Mouse (Mus musculus) lung, embryonic 16.5 days (tissue): ENCODE measurements around the gene Smg7. TPM values are rescaled to one million over a fixed set of nuclear protein-coding genes. Genes with fewer than 3 reads are reported as not detected.
"Not testable (repeated sequence)": the region's sequence is repeated elsewhere in the genome, so short reads cannot be mapped to it uniquely, and the experiment has no call there.

Source experiments
- ATAC-seq: fragments of 200-750 bp; cut with Nextera tagmentation; 2 replicates; pipeline ENCODE4 v1.8.0; 2017; ENCODE audit warnings: low read depth, mild to moderate bottlenecking, moderate library complexity
- H3K27ac ChIP-seq: fragments of 300-500 bp; sonication (generic); 2 replicates; pipeline ENCODE4 v1.5.1; 2014; ENCODE audit warnings: mild to moderate bottlenecking, control low read depth, low read length
- H3K27me3 ChIP-seq: fragments of 300-500 bp; sonication (generic); 2 replicates; pipeline ENCODE4 v1.6.1; 2014; ENCODE audit warnings: low read depth, low read length, mixed read lengths; ENCODE audit not compliant: control insufficient read depth, insufficient read depth
- H3K36me3 ChIP-seq: fragments of 300-500 bp; sonication (generic); 2 replicates; pipeline ENCODE4 v1.6.1; 2014; ENCODE audit warnings: low read length; ENCODE audit not compliant: control insufficient read depth, insufficient read depth
- H3K4me1 ChIP-seq: fragments of 300-500 bp; sonication (generic); replicated peaks from 2 replicates; pipeline ENCODE4 v1.6.1; 2014; ENCODE audit warnings: low read length, mixed read lengths; ENCODE audit not compliant: control insufficient read depth, insufficient read depth
- H3K4me2 ChIP-seq: fragments of 300-500 bp; sonication (generic); 2 replicates; pipeline ENCODE4 v1.6.1; 2014; ENCODE audit warnings: low read depth, low read length, control low read depth
- H3K4me3 ChIP-seq: fragments of 300-500 bp; sonication (generic); 2 replicates; pipeline ENCODE4 v1.5.1; 2014; ENCODE audit warnings: mild to moderate bottlenecking, low read length, control low read depth
- H3K9ac ChIP-seq: fragments of 300-500 bp; sonication (generic); 2 replicates; pipeline ENCODE4 v1.6.1; 2014; ENCODE audit warnings: low read length, control low read depth
- H3K9me3 ChIP-seq: fragments of 300-500 bp; sonication (generic); 2 replicates; pipeline ENCODE4 v1.6.1; 2016; ENCODE audit warnings: low read length; ENCODE audit not compliant: control insufficient read depth
- WGBS: fragments of 180-500 bp; shearing (Covaris S2); extraction: QIAGEN DNeasy Blood & Tissue Kit; methylation state at CpG from one replicate; pipeline ENCODE4 v1.1.7; 2014; 5-methylcytosine and 5-hydroxymethylcytosine counted together
- polyA plus RNA-seq: library from polyadenylated mRNA; unstranded; fragments of >200 nt; fragmentation: Nextera tagmentation; extraction: Ambion mirVana; gene quantifications from 2 replicates; pipeline ENCODE4 v1.2.1, GENCODE M21; 2015

Gene Smg7
- polyA plus RNA-seq, 1 experiment from 2014 or later, result 27.8 TPM

DNA sequence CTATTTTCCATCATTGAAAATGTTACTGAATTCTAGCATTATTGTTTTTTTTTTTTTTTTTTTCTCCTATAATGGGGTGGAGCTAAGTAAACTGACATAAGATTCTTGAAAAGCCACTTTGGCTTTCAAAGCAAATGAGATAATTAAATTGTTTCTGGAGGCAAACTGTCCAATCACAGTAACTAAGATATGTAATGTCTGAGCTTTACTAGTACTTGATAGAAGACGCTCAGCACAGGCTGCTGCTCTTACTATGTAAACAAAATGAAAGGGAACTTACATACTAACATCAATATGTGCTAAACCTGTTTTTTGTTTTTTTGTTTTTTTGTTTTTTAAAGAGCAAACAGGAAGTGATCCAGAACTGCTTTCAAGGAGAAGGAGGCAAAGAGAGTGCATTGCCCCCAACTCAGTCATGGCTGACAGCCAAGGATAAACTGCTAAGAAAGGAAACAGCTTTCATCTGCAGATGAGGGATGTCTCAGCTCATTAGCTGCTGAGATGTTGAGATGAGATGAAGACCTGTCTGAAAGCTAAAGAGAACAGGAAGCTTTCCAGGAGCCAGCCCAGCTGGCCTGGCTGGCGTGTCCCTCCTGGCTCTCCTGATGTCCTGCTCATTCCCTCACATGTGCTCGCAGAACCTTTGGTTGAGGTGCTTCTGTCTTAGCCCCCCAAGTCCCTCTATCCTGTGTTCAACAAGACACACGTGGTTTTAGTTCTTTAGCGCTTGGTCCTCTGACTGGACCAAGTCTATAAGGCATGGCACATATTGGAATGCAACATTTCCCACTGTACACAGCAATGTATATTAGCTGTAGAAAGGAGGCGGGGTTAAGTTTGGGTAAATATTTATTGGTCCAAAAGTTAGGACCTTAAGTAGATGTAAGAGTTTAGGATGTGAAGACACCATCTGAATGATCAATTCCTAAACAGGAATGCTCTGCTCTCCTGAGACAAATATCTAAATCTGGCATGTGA lies 11.3 kb upstream of the Smg7 start:
- WGBS, result 34% methylated on average over 6 of the region's 6 CpGs
- Histone ChIP-seq H3K4me1 (peaks cover 10% of the 10 kb centered on the region), H3K9ac (no peak overlapping the region), H3K36me3 (no peaks in the 10 kb centered on the region), H3K4me3 (no peak overlapping the region), H3K9me3 (no peaks in the 10 kb centered on the region), H3K27me3 (no peaks in the 10 kb centered on the region), H3K27ac (peak overlapping the region; percentile 73), H3K4me2 (peak overlapping the region; percentile 21; the same call in 1 of the 2 replicates)
- peak; percentile 82 for ATAC-seq

DNA sequence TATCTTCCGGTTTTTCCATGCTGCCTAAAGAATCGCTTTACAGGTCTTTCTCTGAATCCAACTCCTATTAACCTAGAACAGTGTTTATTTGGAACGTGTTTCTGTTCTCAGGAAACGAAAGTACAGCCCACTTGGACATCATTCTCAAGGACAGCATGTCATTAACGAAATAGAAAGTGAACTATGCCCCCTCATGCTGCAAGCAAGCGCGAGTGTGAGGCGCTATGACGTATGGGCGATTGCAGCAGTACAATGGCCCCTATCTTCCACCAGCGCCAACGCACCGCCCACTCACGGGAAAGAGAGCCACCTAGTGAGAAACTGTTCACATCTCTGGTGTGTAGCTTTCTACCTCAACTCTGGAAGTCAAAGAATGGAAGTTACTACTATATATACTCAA lies 2.0 kb upstream of the Smg7 start:
- ATAC-seq, result peak; percentile 30
- under 1% methylated on average over 14 of the region's 14 CpGs for WGBS
- no peak overlapping the region for H3K27ac ChIP-seq

DNA sequence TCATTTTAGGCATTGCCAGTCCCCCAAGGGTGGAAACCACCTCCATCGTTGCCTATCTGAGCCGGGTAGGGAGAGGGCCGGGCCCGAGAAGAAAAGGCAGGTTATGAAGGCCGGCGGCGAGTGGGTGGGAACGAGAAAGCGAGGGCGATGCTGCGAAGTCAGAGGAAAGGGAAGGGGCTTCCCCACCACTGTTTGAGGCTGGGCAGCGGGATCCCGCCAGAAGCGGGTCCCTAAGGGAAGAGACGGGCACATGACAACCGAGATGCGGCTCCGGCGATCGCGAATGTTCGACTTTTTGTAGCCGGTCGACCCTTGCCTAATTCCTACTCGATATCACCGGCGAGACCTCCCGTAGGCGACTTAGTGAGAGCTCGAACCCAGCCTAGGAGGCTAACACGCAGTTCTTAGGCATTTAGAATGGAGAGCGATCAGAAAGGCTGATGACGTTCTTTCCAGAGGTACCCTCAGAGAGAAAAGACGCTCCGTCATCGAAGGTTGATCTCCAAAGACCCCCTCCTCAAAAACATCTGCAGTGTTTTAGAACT lies 1.2 kb upstream of the Smg7 start:
- under 1% methylated on average over 36 of the region's 36 CpGs for WGBS

More for the DNA sequence above, 2.0 kb upstream of the Smg7 start:
- Histone ChIP-seq H3K4me2 (peak overlapping the region; percentile 64), H3K4me3 (peak overlapping the region; percentile 50), H3K36me3 (no peaks in the 10 kb centered on the region), H3K9ac (peak overlapping the region; percentile 41; the same call in 1 of the 2 replicates), H3K27me3 (no peaks in the 10 kb centered on the region), H3K9me3 (no peaks in the 10 kb centered on the region), H3K4me1 (peaks cover 8% of the 10 kb centered on the region)

DNA sequence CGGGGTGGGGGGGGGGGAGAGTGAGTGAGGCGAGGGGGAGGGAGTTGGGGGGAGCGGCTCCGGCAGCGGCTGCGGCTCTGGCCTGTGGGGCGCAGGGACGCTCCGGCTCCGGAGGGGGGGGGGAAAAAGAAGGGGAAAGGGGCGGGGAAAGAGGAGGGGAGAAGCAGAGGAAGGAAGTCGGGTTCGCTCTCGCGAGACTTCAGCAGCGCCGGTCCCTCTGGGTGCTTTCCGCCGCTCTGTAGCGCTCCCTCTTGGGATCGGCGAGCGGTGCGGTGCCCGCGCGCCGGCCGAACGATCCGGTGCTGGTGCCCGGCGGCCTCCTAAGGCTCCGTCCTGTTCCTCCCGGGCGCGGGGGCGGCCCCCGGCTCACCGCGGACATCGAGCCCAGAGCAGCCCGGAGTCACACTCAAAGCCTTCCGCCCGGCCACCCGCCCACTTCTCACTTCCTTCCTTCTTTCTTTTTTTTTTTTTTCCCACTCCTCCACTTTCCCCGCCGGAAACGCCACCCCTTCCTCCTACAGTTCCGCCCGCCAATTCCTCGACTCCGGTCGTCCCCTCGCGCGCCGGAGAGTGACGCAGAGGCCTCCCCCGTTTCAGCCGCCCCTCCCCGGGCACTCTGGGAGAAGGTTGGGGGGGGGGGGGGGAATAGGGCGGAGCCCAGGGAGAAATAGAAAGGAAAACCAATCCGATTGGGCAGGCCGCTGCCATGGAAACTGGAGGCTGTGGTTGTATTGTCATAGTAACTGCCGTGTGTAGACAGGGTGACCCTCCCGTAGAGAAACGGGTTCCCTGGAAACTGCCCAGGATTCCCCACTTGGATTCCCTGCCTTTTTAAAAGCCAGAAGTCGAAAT lies 445 bp upstream of the Smg7 start:
- Histone ChIP-seq H3K36me3 (no peaks in the 10 kb centered on the region), H3K9me3 (no peaks in the 10 kb centered on the region), H3K27ac (peak overlapping the region; percentile 100), H3K4me2 (peak overlapping the region; percentile 96), H3K4me3 (peak overlapping the region; percentile 92), H3K4me1 (peaks cover 8% of the 10 kb centered on the region), H3K27me3 (no peaks in the 10 kb centered on the region), H3K9ac (peak overlapping the region; percentile 97)
- under 1% methylated on average over 48 of the region's 69 CpGs for WGBS
- peak; percentile 89 for ATAC-seq

More for the DNA sequence above, 1.2 kb upstream of the Smg7 start:
- Histone ChIP-seq H3K9ac (peak overlapping the region; percentile 97), H3K27ac (peak overlapping the region; percentile 100), H3K36me3 (no peaks in the 10 kb centered on the region), H3K27me3 (no peaks in the 10 kb centered on the region), H3K4me3 (peak overlapping the region; percentile 92), H3K4me1 (peaks cover 8% of the 10 kb centered on the region), H3K4me2 (peak overlapping the region; percentile 96), H3K9me3 (no peaks in the 10 kb centered on the region)
- ATAC-seq, result 0 out of 2 replicates have a peak, but pooled peaks have one; percentile 5

DNA sequence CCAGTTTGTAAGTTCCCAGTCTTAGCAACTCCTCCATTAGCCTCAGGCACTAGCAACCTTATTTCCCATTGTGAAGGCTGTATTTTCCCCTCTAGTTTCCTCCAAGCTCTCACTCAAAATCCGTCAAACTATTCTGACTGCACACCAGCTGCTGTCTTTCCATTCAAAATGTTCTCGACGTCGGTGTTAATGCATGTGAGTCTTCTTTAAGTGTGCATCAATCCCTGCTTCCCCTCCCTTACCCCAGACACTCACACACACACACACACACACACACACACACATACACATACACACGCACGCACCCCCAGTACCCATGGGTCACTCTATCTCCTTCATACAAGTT lies 1.1 kb downstream of the Smg7 start:
- H3K4me3 ChIP-seq, result peak overlapping the region; percentile 92
- H3K27ac ChIP-seq, result no peak overlapping the region
- H3K27me3 ChIP-seq, result no peaks in the 10 kb centered on the region
- no peaks in the 10 kb centered on the region for H3K36me3 ChIP-seq
- no peaks in the 10 kb centered on the region for H3K9me3 ChIP-seq
- no peak for ATAC-seq
- under 1% methylated on average over 6 of the region's 6 CpGs for WGBS
- H3K4me2 ChIP-seq, result peak overlapping the region; percentile 75
- H3K4me1 ChIP-seq, result peaks cover 8% of the 10 kb centered on the region
- peak overlapping the region; percentile 97 for H3K9ac ChIP-seq

DNA sequence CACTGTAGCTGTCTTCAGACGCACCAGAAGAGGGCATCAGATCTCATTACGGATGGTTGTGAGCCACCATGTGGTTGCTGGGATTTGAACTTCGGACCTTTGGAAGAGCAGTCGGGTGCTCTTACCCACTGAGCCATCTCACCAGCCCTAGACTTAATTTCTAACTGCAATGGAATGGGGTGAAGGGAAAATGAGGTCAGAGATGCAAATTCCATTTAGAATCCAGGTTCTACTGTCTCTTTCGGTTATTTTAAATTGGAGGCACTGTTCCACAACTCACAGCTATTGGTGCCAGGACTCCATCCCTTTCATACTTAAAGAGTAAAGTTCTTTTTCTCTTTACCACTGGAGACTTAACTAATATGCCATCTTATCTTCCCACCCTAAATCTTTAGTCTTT lies 14.4 kb downstream of the Smg7 start:
- H3K27me3 ChIP-seq, H3K9ac ChIP-seq, H3K9me3 ChIP-seq, H3K36me3 ChIP-seq, H3K27ac ChIP-seq, ATAC-seq, H3K4me1 ChIP-seq, H3K4me2 ChIP-seq, H3K4me3 ChIP-seq: not testable (repeated sequence)
- WGBS, result 89% methylated on average over 3 of the region's 5 CpGs

DNA sequence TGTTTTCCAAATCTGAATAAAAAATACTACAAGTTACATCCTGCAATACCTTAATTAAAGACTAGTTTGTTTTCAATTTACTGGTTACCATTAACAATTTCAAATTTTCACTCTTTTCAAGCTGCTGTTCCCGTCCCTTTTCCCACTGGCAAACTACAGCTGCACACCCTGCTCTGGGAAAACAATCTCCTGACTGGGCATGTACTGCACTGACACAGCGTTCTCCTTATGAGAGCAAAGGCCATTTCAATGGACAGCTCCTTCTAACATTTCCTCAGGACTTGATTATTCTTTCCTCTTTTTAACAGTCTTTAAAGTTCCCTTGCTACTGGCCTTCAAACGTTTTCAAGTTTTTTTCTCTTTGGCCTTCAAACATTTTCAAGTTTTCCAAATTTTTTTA lies 31.4 kb downstream of the Smg7 start:
- Histone ChIP-seq H3K9me3 (no peaks in the 10 kb centered on the region), H3K4me2 (no peak overlapping the region), H3K4me3 (no peak overlapping the region), H3K27ac (no peak overlapping the region), H3K9ac (no peak overlapping the region), H3K27me3 (no peaks in the 10 kb centered on the region), H3K36me3 (peaks cover 8% of the 10 kb centered on the region), H3K4me1 (no peaks in the 10 kb centered on the region)
- no peak for ATAC-seq
- 64% methylated on average over 3 of the region's 3 CpGs for WGBS

DNA sequence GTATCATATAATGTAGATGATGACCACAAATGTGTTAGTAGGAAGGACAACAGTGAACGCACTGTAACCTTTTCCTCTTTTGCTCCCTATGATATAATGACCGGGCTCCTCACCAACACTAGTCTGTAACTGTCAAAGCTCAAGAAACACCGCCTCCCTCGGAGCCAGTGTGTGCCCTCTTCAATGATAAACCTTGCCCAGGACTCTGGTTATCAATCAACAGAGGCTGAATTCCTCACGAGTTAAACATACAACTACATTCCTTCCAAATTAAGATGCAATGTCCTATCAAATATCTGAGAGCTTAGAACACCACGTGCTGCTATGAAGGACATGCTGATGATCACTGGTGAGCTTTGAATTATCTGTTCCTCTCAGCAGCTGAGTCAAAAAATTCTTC lies 32.5 kb downstream of the Smg7 start:
- H3K27me3 ChIP-seq, result no peaks in the 10 kb centered on the region
- H3K4me3 ChIP-seq, result no peak overlapping the region
- H3K9me3 ChIP-seq, result no peaks in the 10 kb centered on the region
- H3K4me1 ChIP-seq, result no peaks in the 10 kb centered on the region
- H3K27ac ChIP-seq, result no peak overlapping the region
- H3K36me3 ChIP-seq, result peaks cover 10% of the 10 kb centered on the region
- H3K4me2 ChIP-seq, result no peak overlapping the region
- no peak for ATAC-seq
- no peak overlapping the region for H3K9ac ChIP-seq
- 66% methylated on average over 6 of the region's 6 CpGs for WGBS

DNA sequence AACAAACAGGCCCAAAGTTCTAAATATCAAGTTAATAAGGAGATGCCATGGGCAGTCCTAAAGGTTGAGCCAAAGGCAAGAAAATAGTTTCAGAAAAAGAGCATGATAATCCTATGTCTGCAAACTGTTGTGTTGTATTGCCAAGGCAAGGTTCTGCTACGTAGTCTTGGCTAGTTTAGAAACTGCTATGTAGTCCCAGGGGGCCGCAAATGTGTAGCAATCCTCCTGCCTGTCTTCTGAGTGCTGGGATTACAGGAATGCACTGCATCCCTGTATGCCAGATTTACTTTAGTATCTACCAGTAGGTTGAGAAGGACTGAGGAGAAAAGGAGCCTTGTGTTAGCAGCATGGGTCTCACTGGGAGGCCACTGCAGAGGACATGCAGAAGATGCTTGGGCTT lies 55.6 kb downstream of the Smg7 start:
- H3K36me3 ChIP-seq, result peaks cover 52% of the 10 kb centered on the region
- no peak overlapping the region for H3K9ac ChIP-seq
- no peak overlapping the region for H3K4me3 ChIP-seq
- no peaks in the 10 kb centered on the region for H3K9me3 ChIP-seq
- H3K27me3 ChIP-seq, result no peaks in the 10 kb centered on the region
- no peak overlapping the region for H3K27ac ChIP-seq
- no peaks in the 10 kb centered on the region for H3K4me1 ChIP-seq
- no peak overlapping the region for H3K4me2 ChIP-seq
- 97% methylated on average over 2 of the region's 2 CpGs for WGBS
- no peak for ATAC-seq
